Mouse (Mus musculus) adrenal gland, adult 8-10 months (tissue): ENCODE results near the gene Cyp46a1. TPM values are rescaled to one million over a fixed set of nuclear protein-coding genes. Genes with fewer than 3 reads are reported as not detected.
A peak's percentile ranks its signal among the peaks of the same experiment; 100 is the strongest.

Experiments
- DNase-seq: peaks from one replicate; pipeline ENCODE4 v3.0.0; 2022
- total RNA-seq, 4 experiments: library from RNA; stranded (reverse); gene quantifications; 2 replicates each; pipeline ENCODE4 v1.2.4; 2022

Gene Cyp46a1
- total RNA-seq, 4 experiments from 2014 or later, result 2.1 to 7.3 (median 4.7) TPM

GRCm38 (mm10) chr12:108311741-108312290 is 22.4 kb upstream of the Cyp46a1 start:
- DNase-seq, result no peak

GRCm38 (mm10) chr12:108312432-108312851 is 21.7 kb upstream of the Cyp46a1 start:
- no peak for DNase-seq

- DNase-seq, result no peak
Observed at GRCm38 (mm10) chr12:108313244-108313772, 20.9 kb upstream of the Cyp46a1 start.

- no peak for DNase-seq
Observed at GRCm38 (mm10) chr12:108315818-108316217, 18.4 kb upstream of the Cyp46a1 start.

- DNase-seq, result no peak
Observed at GRCm38 (mm10) chr12:108316655-108317054, 17.5 kb upstream of the Cyp46a1 start.

- no peak for DNase-seq
Observed at GRCm38 (mm10) chr12:108317201-108317738, 16.9 kb upstream of the Cyp46a1 start.

- no peak for DNase-seq
Observed at GRCm38 (mm10) chr12:108317826-108318430, 16.3 kb upstream of the Cyp46a1 start.

- DNase-seq, result no peak
Observed at GRCm38 (mm10) chr12:108318499-108318898, 15.7 kb upstream of the Cyp46a1 start.

- no peak for DNase-seq
Observed at GRCm38 (mm10) chr12:108320096-108320495, 14.1 kb upstream of the Cyp46a1 start.

- DNase-seq, result no peak
Observed at GRCm38 (mm10) chr12:108326401-108326800, 7.8 kb upstream of the Cyp46a1 start.

GRCm38 (mm10) chr12:108327889-108328491 is 6.2 kb upstream of the Cyp46a1 start:
- no peak for DNase-seq

GRCm38 (mm10) chr12:108333056-108333455 is 1.1 kb upstream of the Cyp46a1 start:
- DNase-seq, result peak; percentile 80

- DNase-seq, result no peak
Observed at GRCm38 (mm10) chr12:108333481-108333882, 699 bp upstream of the Cyp46a1 start.

GRCm38 (mm10) chr12:108334529-108334928 is 348 bp downstream of the Cyp46a1 start:
- no peak for DNase-seq

- DNase-seq, result no peak
Observed at GRCm38 (mm10) chr12:108338572-108339190, 4.5 kb downstream of the Cyp46a1 start.

GRCm38 (mm10) chr12:108348151-108348550 is 14.0 kb downstream of the Cyp46a1 start:
- no peak for DNase-seq

- no peak for DNase-seq
Observed at GRCm38 (mm10) chr12:108349026-108349425, 14.8 kb downstream of the Cyp46a1 start.

- no peak for DNase-seq
Observed at GRCm38 (mm10) chr12:108350931-108351330, 16.8 kb downstream of the Cyp46a1 start.

- no peak for DNase-seq
Observed at GRCm38 (mm10) chr12:108352371-108353136, 18.4 kb downstream of the Cyp46a1 start.

GRCm38 (mm10) chr12:108354284-108354683 is 20.1 kb downstream of the Cyp46a1 start:
- DNase-seq, result no peak

- DNase-seq, result no peak
Observed at GRCm38 (mm10) chr12:108355271-108355670, 21.1 kb downstream of the Cyp46a1 start.

GRCm38 (mm10) chr12:108355986-108356385 is 21.8 kb downstream of the Cyp46a1 start:
- DNase-seq, result no peak
